Mouse (Mus musculus) liver, embryonic 13.5 days (tissue): ENCODE results near the gene Tusc1. TPM values are rescaled to one million over a fixed set of nuclear protein-coding genes. Genes with fewer than 3 reads are reported as not detected.
A peak's percentile ranks its signal among the peaks of the same experiment; 100 is the strongest.

Experiments
- ATAC-seq: fragments of 200-750 bp; cut with Nextera tagmentation; 2 replicates; pipeline ENCODE4 v1.8.0; 2017; ENCODE audit warnings: low read depth, mild to moderate bottlenecking, moderate number of reproducible peaks, moderate library complexity
- DNase-seq: peaks from one replicate; pipeline ENCODE4 v3.0.0; 2022
- H3K27ac ChIP-seq: fragments of 300-500 bp; sonication (generic); 2 replicates; pipeline ENCODE4 v1.5.1; 2015; ENCODE audit warnings: moderate library complexity, mild to moderate bottlenecking, inconsistent platforms
- H3K27me3 ChIP-seq: fragments of 300-500 bp; sonication (generic); 2 replicates; pipeline ENCODE4 v1.6.1; 2015; ENCODE audit warnings: mild to moderate bottlenecking, inconsistent platforms
- H3K36me3 ChIP-seq: fragments of 300-500 bp; sonication (generic); 2 replicates; pipeline ENCODE4 v1.6.1; 2015; ENCODE audit warnings: mild to moderate bottlenecking, inconsistent platforms
- H3K4me1 ChIP-seq: fragments of 300-500 bp; sonication (generic); replicated peaks from 2 replicates; pipeline ENCODE4 v1.6.1; 2015; ENCODE audit warnings: inconsistent platforms
- H3K4me2 ChIP-seq: fragments of 300-500 bp; sonication (generic); 2 replicates; pipeline ENCODE4 v1.6.1; 2015; ENCODE audit warnings: inconsistent platforms, mild to moderate bottlenecking, moderate library complexity
- H3K4me3 ChIP-seq: fragments of 300-500 bp; sonication (generic); replicated peaks from 2 replicates; pipeline ENCODE4 v1.5.1; 2015; ENCODE audit warnings: mild to moderate bottlenecking, inconsistent platforms
- H3K9ac ChIP-seq: fragments of 300-500 bp; sonication (generic); 2 replicates; pipeline ENCODE4 v1.6.1; 2015; ENCODE audit warnings: mild to moderate bottlenecking, inconsistent platforms
- H3K9me3 ChIP-seq: fragments of 300-500 bp; sonication (generic); replicated peaks from 2 replicates; pipeline ENCODE4 v1.6.1; 2016; ENCODE audit warnings: inconsistent platforms
- WGBS: fragments of 180-500 bp; shearing (Covaris S2); methylation state at CpG from one replicate; pipeline ENCODE4 v1.1.7; 2015; ENCODE audit not compliant: insufficient replicate concordance; 5-methylcytosine and 5-hydroxymethylcytosine counted together
- polyA plus RNA-seq: library from polyadenylated mRNA; unstranded; fragments of >200 nt; fragmentation: Nextera tagmentation; extraction: Ambion mirVana; gene quantifications from 2 replicates; pipeline ENCODE4 v1.2.1, GENCODE M21; 2015

Tusc1 gene
- polyA plus RNA-seq, result 2.3 and 2.9 TPM in 2 replicates

DNA sequence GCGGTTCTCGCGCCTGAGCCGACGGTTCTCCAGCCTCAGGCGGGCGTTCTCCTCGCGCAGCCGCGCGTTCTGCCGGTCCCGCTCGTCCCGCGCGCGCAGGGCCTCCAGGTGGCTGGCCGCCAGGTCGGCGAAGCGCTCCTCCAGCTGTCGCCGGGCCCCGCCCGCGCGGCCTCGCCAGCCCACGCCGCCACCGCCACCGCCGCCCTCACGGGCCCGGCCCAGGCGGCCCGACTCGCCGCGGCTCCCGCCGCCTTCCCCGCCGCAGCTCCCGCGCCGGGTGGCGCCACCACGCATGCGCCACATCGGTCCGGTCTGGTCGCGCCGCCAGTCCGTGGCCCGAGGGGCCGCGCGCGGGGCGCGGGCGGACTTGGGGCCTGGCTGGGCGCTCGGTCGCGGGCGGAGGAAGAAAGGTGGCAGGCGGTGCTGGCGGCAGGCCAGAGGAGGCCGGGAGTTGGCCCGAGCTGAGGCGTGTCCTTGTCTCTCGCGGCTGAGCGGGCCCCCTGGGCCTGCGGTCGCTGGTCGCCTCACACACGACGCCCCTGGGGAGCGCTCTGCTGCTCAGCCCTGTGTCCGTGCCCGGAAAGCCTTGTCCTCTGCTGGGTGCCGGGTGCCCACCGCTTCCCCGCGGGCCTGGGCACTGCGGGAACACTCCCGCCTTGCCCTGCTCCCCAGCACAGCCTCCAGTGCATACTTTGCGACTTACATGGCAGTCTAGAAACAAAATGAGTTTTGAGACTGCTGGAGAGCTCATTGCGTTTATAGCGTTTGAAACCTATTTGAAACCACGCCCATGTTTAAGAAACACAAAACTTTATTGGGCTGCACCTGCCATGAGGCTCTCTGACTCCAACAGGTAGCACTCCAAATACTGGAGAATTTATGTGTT is at the start of gene Tusc1:
Gene Tusc1, minus strand, starts transcription at position 394 of the 886 bp plus-strand sequence.
- Histone ChIP-seq H3K9me3 (no peaks in the 10 kb centered on the region), H3K9ac (peak within 1 kb of the TSS; percentile 95), H3K27ac (peak within 1 kb of the TSS; percentile 96), H3K36me3 (no peaks in the 10 kb centered on the region), H3K4me3 (peak within 1 kb of the TSS; percentile 85), H3K27me3 (no peaks in the 10 kb centered on the region), H3K4me2 (peak within 1 kb of the TSS; percentile 98), H3K4me1 (peaks cover 32% of the 10 kb centered on the region)
- under 1% methylated on average over 89 of the region's 97 CpGs for WGBS
- DNase-seq, result peak; percentile 66
- peak; percentile 84 for ATAC-seq

DNA sequence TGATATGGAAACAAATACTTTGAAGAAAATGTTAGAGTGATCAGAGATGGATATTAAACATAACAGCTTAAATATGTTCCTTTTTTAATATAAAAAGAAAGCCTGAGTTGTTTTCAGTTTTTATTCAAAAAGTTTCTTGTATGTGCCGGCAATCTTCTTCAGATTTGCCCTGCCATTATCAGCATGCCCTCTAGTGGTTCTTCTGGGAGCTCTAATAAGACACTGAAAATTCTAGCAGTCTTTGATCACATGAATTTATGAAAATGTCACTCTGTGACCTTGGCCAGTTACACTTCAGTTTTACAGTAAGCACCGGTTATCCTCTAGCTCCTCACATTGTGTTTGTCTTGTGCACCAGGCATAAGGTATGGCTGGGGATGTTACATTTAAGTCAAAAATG is 17.6 kb upstream of the Tusc1 start:
- H3K27me3 ChIP-seq, result no peaks in the 10 kb centered on the region
- H3K9ac ChIP-seq, result no peak overlapping the region
- H3K4me2 ChIP-seq, result no peak overlapping the region
- no peaks in the 10 kb centered on the region for H3K4me1 ChIP-seq
- DNase-seq (no peak), ATAC-seq (no peak)
- H3K36me3 ChIP-seq, result no peaks in the 10 kb centered on the region
- H3K27ac ChIP-seq, result no peak overlapping the region
- WGBS, result 54% methylated on average over 2 of the region's 2 CpGs
- no peaks in the 10 kb centered on the region for H3K9me3 ChIP-seq
- H3K4me3 ChIP-seq, result no peak overlapping the region

GRCm38 (mm10) chr4:93344357-93344756 is 9.0 kb upstream of the Tusc1 start:
- H3K27ac ChIP-seq, result no peak overlapping the region
- H3K4me2 ChIP-seq, result no peak overlapping the region
- no peaks in the 10 kb centered on the region for H3K36me3 ChIP-seq
- DNase-seq, result no peak
- no peak overlapping the region for H3K9ac ChIP-seq
- WGBS, result 82% methylated on average over 2 of the region's 2 CpGs
- no peaks in the 10 kb centered on the region for H3K9me3 ChIP-seq
- no peak for ATAC-seq
- H3K4me1 ChIP-seq, result no peaks in the 10 kb centered on the region
- no peak overlapping the region for H3K4me3 ChIP-seq
- no peaks in the 10 kb centered on the region for H3K27me3 ChIP-seq

DNA sequence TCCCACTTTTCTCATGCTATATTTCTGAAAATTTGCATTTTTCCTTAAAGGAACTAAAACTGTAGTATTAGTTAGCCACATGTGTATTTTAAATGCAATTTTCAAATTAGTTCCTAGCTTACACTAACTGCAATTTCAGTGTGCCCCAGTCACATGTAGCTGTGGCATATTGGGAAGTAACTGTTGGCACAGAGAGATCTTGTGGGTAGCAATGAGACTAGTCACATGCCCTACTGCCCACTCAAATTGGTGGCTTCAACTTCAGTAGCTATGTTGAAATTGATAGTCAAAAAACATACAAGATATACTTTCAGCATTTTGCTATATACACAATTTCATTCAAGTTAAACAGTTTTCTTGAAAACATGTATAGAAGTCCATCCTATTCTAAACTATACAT is 6.3 kb upstream of the Tusc1 start:
- ATAC-seq, result no peak
- Histone ChIP-seq H3K27ac (no peak overlapping the region), H3K36me3 (no peaks in the 10 kb centered on the region), H3K9ac (no peak overlapping the region), H3K9me3 (no peaks in the 10 kb centered on the region), H3K4me1 (peaks cover 18% of the 10 kb centered on the region), H3K4me2 (no peak overlapping the region), H3K4me3 (no peak overlapping the region), H3K27me3 (no peaks in the 10 kb centered on the region)
- no peak for DNase-seq

DNA sequence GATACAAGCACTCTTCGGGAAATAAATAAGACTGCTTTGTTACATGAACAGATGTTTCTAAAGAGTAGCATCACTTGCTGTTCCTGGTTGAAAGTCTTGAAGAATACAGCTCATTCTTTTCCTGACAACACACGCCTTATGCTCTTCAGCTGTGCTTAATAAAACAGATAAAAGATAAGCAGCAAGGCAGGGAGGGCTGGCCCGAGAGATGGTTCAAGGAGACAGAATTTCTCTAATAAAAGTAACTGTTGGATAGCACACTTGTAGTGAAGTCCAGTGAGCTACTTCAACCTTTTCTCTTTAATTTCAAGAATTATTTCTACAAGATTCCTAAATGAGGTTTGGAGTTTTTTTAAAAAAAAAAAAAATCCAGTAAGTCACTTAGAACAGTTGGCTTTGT is 2.7 kb upstream of the Tusc1 start:
- ATAC-seq, result no peak
- H3K27me3 ChIP-seq, result no peaks in the 10 kb centered on the region
- DNase-seq, result peak; percentile 15
- H3K4me1 ChIP-seq, result peaks cover 32% of the 10 kb centered on the region
- H3K9me3 ChIP-seq, result no peaks in the 10 kb centered on the region
- no peak overlapping the region for H3K9ac ChIP-seq
- 27% methylated on average over 3 of the region's 3 CpGs for WGBS
- H3K4me2 ChIP-seq, result no peak overlapping the region
- H3K4me3 ChIP-seq, result no peak overlapping the region
- no peaks in the 10 kb centered on the region for H3K36me3 ChIP-seq
- no peak overlapping the region for H3K27ac ChIP-seq

DNA sequence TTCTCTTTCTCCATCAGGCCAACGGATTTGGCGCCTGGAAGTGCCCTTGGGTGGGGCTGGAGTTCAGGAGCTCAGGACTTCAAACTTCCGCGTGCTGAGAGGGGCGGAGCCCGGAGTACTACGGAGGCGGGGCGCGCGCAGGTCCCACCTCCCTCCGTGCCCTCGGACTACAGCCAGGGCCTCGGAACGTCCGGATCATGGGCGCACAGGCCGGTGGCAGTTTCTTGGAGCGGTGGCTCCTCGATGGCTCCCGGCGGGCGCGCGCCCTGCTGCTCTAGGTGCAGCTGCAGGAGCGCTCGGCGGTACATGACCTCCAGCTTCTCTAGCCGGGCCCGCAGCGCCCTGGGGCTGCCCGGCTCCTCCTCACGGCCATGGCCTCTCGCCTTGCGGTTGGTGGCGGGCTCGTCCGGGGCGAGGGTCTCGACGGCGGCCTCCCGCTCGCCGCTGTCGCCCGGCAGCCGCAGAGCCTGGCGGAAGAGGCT is 634 bp downstream of the Tusc1 start:
- ATAC-seq, result peak; percentile 90
- H3K4me2 ChIP-seq, result peak overlapping the region; percentile 98
- H3K4me3 ChIP-seq, result peak overlapping the region; percentile 85
- no peaks in the 10 kb centered on the region for H3K9me3 ChIP-seq
- H3K9ac ChIP-seq, result peak overlapping the region; percentile 95
- no peaks in the 10 kb centered on the region for H3K36me3 ChIP-seq
- under 1% methylated on average over 49 of the region's 49 CpGs for WGBS
- peak; percentile 64 for DNase-seq
- peaks cover 32% of the 10 kb centered on the region for H3K4me1 ChIP-seq
- peak overlapping the region; percentile 96 for H3K27ac ChIP-seq
- H3K27me3 ChIP-seq, result no peaks in the 10 kb centered on the region

- Histone ChIP-seq H3K9me3 (no peaks in the 10 kb centered on the region), H3K9ac (no peak overlapping the region), H3K4me2 (no peak overlapping the region), H3K27me3 (no peaks in the 10 kb centered on the region), H3K4me3 (no peak overlapping the region), H3K27ac (no peak overlapping the region), H3K4me1 (no peaks in the 10 kb centered on the region), H3K36me3 (no peaks in the 10 kb centered on the region)
- WGBS, result 68% methylated on average over 3 of the region's 3 CpGs
- no peak for DNase-seq
- ATAC-seq, result no peak
These were observed 27.8 kb downstream of the Tusc1 start for GRCm38 (mm10) chr4:93307486-93307885.

GRCm38 (mm10) chr4:93286065-93286464 is 49.2 kb downstream of the Tusc1 start:
- no peak overlapping the region for H3K4me2 ChIP-seq
- 73% methylated on average over 4 of the region's 4 CpGs for WGBS

More at GRCm38 (mm10) chr4:93286065-93286464, 49.2 kb downstream of the Tusc1 start:
- Histone ChIP-seq H3K27ac (no peak overlapping the region), H3K27me3 (no peaks in the 10 kb centered on the region), H3K4me1 (no peaks in the 10 kb centered on the region), H3K9me3 (no peaks in the 10 kb centered on the region), H3K36me3 (no peaks in the 10 kb centered on the region), H3K9ac (no peak overlapping the region), H3K4me3 (no peak overlapping the region)
- no peak for ATAC-seq
- DNase-seq, result no peak
